Mouse (Mus musculus) heart, embryonic 13.5 days (tissue): ENCODE measurements at regions not wholly inside any gene's neighbourhood (a gene's known extent, or its start where the extent isn't known, plus 50 kb on each side); places are given as distances from the start of the nearest gene placed in this dataset.
"Not testable (repeated sequence)": the region's sequence is repeated elsewhere in the genome, so short reads cannot be mapped to it uniquely, and the experiment has no call there.

Experiments used
- ATAC-seq: fragments of 200-750 bp; cut with Nextera tagmentation; 2 replicates; pipeline ENCODE4 v1.8.0; 2017; ENCODE audit warnings: moderate TSS enrichment; ENCODE audit not compliant: insufficient number of reproducible peaks, low FRiP score, low TSS enrichment; ENCODE audit errors: extremely low read depth
- H3K27ac ChIP-seq: fragments of 300-500 bp; sonication (generic); replicated peaks from 2 replicates; pipeline ENCODE4 v1.5.1; 2015; ENCODE audit warnings: moderate library complexity, mild to moderate bottlenecking, inconsistent platforms
- H3K27me3 ChIP-seq: fragments of 300-500 bp; sonication (generic); replicated peaks from 2 replicates; pipeline ENCODE4 v1.6.1; 2015; ENCODE audit warnings: mild to moderate bottlenecking, inconsistent platforms
- H3K36me3 ChIP-seq: fragments of 300-500 bp; sonication (generic); 2 replicates; pipeline ENCODE4 v1.6.1; 2015; ENCODE audit warnings: mild to moderate bottlenecking, inconsistent platforms
- H3K4me1 ChIP-seq: fragments of 300-500 bp; sonication (generic); 2 replicates; pipeline ENCODE4 v1.6.1; 2015; ENCODE audit warnings: inconsistent platforms
- H3K4me2 ChIP-seq: fragments of 300-500 bp; sonication (generic); 2 replicates; pipeline ENCODE4 v1.6.1; 2015; ENCODE audit warnings: inconsistent platforms, mild to moderate bottlenecking, moderate library complexity
- H3K4me3 ChIP-seq: fragments of 300-500 bp; sonication (generic); 2 replicates; pipeline ENCODE4 v1.5.1; 2015; ENCODE audit warnings: moderate library complexity, mild to moderate bottlenecking, inconsistent platforms
- H3K9ac ChIP-seq: fragments of 300-500 bp; sonication (generic); 2 replicates; pipeline ENCODE4 v1.6.1; 2015; ENCODE audit warnings: inconsistent platforms, mild to moderate bottlenecking, moderate library complexity
- H3K9me3 ChIP-seq: fragments of 300-500 bp; sonication (generic); 2 replicates; pipeline ENCODE4 v1.6.1; 2016; ENCODE audit warnings: inconsistent platforms
- WGBS: fragments of 180-500 bp; shearing (Covaris S2); methylation state at CpG from one replicate; pipeline ENCODE4 v1.1.7; 2015; ENCODE audit warnings: mixed read lengths; 5-methylcytosine and 5-hydroxymethylcytosine counted together

- whole genome bisulfite sequencing, result 1% methylated on average over 31 of the region's 42 CpGs
These were observed 242.1 kb downstream of the Gm21863 start for GRCm38 (mm10) chr12:20196386-20196785.

GRCm38 (mm10) chr12:20196905-20197304, 242.6 kb downstream of the Gm21863 start:
- H3K27me3 ChIP-seq, H3K4me1 ChIP-seq, H3K36me3 ChIP-seq, H3K27ac ChIP-seq, H3K9me3 ChIP-seq, ATAC-seq: not testable (repeated sequence)
- Histone ChIP-seq H3K4me3 (peak overlapping the region; percentile 60), H3K4me2 (peak overlapping the region; percentile 63), H3K9ac (peak overlapping the region; percentile 80)
- WGBS, result under 1% methylated on average over 32 of the region's 37 CpGs

More at GRCm38 (mm10) chr12:20196386-20196785, 242.1 kb downstream of the Gm21863 start:
- H3K27ac ChIP-seq, H3K36me3 ChIP-seq, H3K9me3 ChIP-seq, ATAC-seq, H3K4me1 ChIP-seq, H3K27me3 ChIP-seq: not testable (repeated sequence)
- peak overlapping the region; percentile 60 for H3K4me3 ChIP-seq
- H3K9ac ChIP-seq, result peak overlapping the region; percentile 80; the same call in 1 of the 2 replicates
- H3K4me2 ChIP-seq, result peak overlapping the region; percentile 63

GRCm38 (mm10) chr12:20223921-20224320, 269.6 kb downstream of the Gm21863 start:
- H3K27me3 ChIP-seq, ATAC-seq: not testable (repeated sequence)
- 72% methylated on average over 1 of the region's 1 CpGs for WGBS

GRCm38 (mm10) chr12:20226831-20227230, 272.5 kb downstream of the Gm21863 start:
- WGBS, result 73% methylated on average over 9 of the region's 9 CpGs
- ATAC-seq, H3K4me1 ChIP-seq, H3K4me3 ChIP-seq, H3K9ac ChIP-seq, H3K4me2 ChIP-seq, H3K27ac ChIP-seq: not testable (repeated sequence)
- Histone ChIP-seq H3K36me3 (peaks cover 36% of the 10 kb centered on the region), H3K9me3 (peaks cover 65% of the 10 kb centered on the region), H3K27me3 (peaks cover 14% of the 10 kb centered on the region)

More at GRCm38 (mm10) chr12:20223921-20224320, 269.6 kb downstream of the Gm21863 start:
- H3K9ac ChIP-seq, H3K27ac ChIP-seq, H3K4me3 ChIP-seq, H3K4me2 ChIP-seq, H3K4me1 ChIP-seq: not testable (repeated sequence)
- Histone ChIP-seq H3K9me3 (peaks cover 40% of the 10 kb centered on the region), H3K36me3 (peaks cover 20% of the 10 kb centered on the region)

GRCm38 (mm10) chr12:20227427-20228160, 273.3 kb downstream of the Gm21863 start:
- H3K9me3 ChIP-seq, result peaks cover 73% of the 10 kb centered on the region
- not testable (repeated sequence) for H3K4me3 ChIP-seq, H3K9ac ChIP-seq, H3K4me1 ChIP-seq, ATAC-seq, H3K4me2 ChIP-seq, H3K27ac ChIP-seq
- peaks cover 40% of the 10 kb centered on the region for H3K36me3 ChIP-seq
- H3K27me3 ChIP-seq, result peaks cover 14% of the 10 kb centered on the region
- WGBS, result 67% methylated on average over 21 of the region's 21 CpGs

GRCm38 (mm10) chr12:20228321-20228999, 274.2 kb downstream of the Gm21863 start:
- Histone ChIP-seq H3K27me3 (peaks cover 19% of the 10 kb centered on the region), H3K9me3 (peaks cover 76% of the 10 kb centered on the region), H3K36me3 (peaks cover 45% of the 10 kb centered on the region)
- H3K4me2 ChIP-seq, H3K4me1 ChIP-seq, H3K27ac ChIP-seq, ATAC-seq, H3K4me3 ChIP-seq, H3K9ac ChIP-seq: not testable (repeated sequence)
- 62% methylated on average over 21 of the region's 21 CpGs for WGBS

GRCm38 (mm10) chr12:20229441-20229840, 275.1 kb downstream of the Gm21863 start:
- H3K9ac ChIP-seq, H3K4me1 ChIP-seq, H3K27ac ChIP-seq, ATAC-seq, H3K4me2 ChIP-seq, H3K4me3 ChIP-seq: not testable (repeated sequence)
- Histone ChIP-seq H3K27me3 (peaks cover 20% of the 10 kb centered on the region), H3K9me3 (peaks cover 83% of the 10 kb centered on the region), H3K36me3 (peaks cover 48% of the 10 kb centered on the region)
- WGBS, result 63% methylated on average over 8 of the region's 8 CpGs

- Histone ChIP-seq H3K27me3 (peaks cover 20% of the 10 kb centered on the region), H3K4me1 (no peaks in the 10 kb centered on the region), H3K4me2 (no peak overlapping the region), H3K36me3 (peaks cover 48% of the 10 kb centered on the region), H3K4me3 (no peak overlapping the region), H3K9ac (no peak overlapping the region), H3K9me3 (peaks cover 81% of the 10 kb centered on the region), H3K27ac (no peak overlapping the region)
- WGBS, result 60% methylated on average over 27 of the region's 27 CpGs
- ATAC-seq, result no peak
These were observed 276.0 kb downstream of the Gm21863 start for GRCm38 (mm10) chr12:20230141-20230892.

- Histone ChIP-seq H3K36me3 (peaks cover 48% of the 10 kb centered on the region), H3K9me3 (peaks cover 81% of the 10 kb centered on the region), H3K27ac (no peak overlapping the region), H3K9ac (no peak overlapping the region), H3K4me1 (no peaks in the 10 kb centered on the region), H3K4me3 (no peak overlapping the region), H3K27me3 (peaks cover 20% of the 10 kb centered on the region), H3K4me2 (no peak overlapping the region)
- ATAC-seq, result no peak
- 59% methylated on average over 8 of the region's 8 CpGs for WGBS
These were observed 276.6 kb downstream of the Gm21863 start for GRCm38 (mm10) chr12:20230893-20231235.

GRCm38 (mm10) chr12:20231528-20231927, 277.2 kb downstream of the Gm21863 start:
- H3K36me3 ChIP-seq, result peaks cover 48% of the 10 kb centered on the region
- H3K4me1 ChIP-seq, result no peaks in the 10 kb centered on the region
- H3K27me3 ChIP-seq, result peaks cover 20% of the 10 kb centered on the region
- no peak overlapping the region for H3K4me2 ChIP-seq
- H3K4me3 ChIP-seq, result no peak overlapping the region
- ATAC-seq, result 0 out of 2 replicates have a peak, but pooled peaks have one; percentile 3
- no peak overlapping the region for H3K9ac ChIP-seq
- 59% methylated on average over 12 of the region's 12 CpGs for WGBS
- no peak overlapping the region for H3K27ac ChIP-seq
- H3K9me3 ChIP-seq, result peaks cover 80% of the 10 kb centered on the region

- no peak overlapping the region for H3K27ac ChIP-seq
- no peak overlapping the region for H3K4me2 ChIP-seq
- no peak overlapping the region for H3K9ac ChIP-seq
- peaks cover 75% of the 10 kb centered on the region for H3K9me3 ChIP-seq
- 61% methylated on average over 14 of the region's 14 CpGs for WGBS
- no peak overlapping the region for H3K4me3 ChIP-seq
- peaks cover 48% of the 10 kb centered on the region for H3K36me3 ChIP-seq
- H3K4me1 ChIP-seq, result no peaks in the 10 kb centered on the region
- no peak for ATAC-seq
- H3K27me3 ChIP-seq, result peaks cover 20% of the 10 kb centered on the region
These were observed 277.8 kb downstream of the Gm21863 start for GRCm38 (mm10) chr12:20231986-20232541.
